Mouse (Mus musculus): Measurements from ENCODE around the gene Ghrh.
A peak's percentile ranks its signal among the peaks of the same experiment; 100 is the strongest.

Gene Ghrh

DNA sequence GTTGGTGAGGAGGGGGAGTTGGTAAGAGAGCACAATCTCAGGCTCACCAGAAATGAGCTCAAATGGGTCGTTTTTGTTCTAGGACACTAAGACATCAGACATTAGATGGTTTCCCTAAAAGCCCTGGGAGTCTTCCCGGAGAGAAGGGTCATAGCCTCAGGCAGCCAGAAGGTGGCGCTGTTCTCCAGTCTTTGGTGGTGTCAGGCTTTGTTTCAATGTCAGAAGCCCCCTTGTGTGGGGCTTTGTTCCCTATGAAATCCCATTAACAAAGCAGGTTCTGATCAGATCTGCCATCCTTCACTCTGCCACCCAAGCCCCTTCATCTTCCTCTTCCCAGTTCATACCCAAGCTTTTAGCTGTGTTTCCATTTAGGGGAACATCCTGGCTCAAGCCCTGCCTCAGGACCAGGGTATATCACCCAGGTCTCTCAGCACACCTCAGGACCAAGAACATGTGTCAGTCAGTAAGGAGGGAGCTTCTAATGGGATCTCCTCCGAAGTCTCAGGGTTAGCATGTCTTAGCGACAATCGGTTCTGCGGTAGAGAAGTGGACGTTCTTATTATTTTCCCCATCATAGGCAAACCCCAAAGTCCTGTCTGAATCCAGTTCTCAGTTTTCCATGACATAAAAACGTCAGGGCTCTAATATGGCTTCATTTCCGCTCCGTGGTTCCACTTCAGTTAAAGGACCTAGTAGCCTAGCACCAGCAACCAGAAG lies 5.6 kb downstream of the Ghrh start:
- H3K36me3 ChIP-seq (ENCODE audit: insufficient read depth, low read length): no peaks in the 10 kb centered on the region
- no peak overlapping the region for H3K4me3 ChIP-seq (replicated peaks; ENCODE audit: low read length)
- peaks cover 10% of the 10 kb centered on the region; the same call in 1 of the 2 replicates for H3K27me3 ChIP-seq (ENCODE audit: insufficient read depth, low read length)
- no peaks in the 10 kb centered on the region for H3K9me3 ChIP-seq (ENCODE audit: low read length)
- TF ChIP-seq POU5F1 (IDR thresholded peaks at IDR 0.05; ENCODE audit: borderline replicate concordance, low read length): no peak
- peak; percentile 96 for TF ChIP-seq CTCF (conservative IDR thresholded peaks at IDR 0.05; ENCODE audit: low read length)
- H3K4me1 ChIP-seq (replicated peaks; ENCODE audit: low read depth, low read length): peaks cover 59% of the 10 kb centered on the region

DNA sequence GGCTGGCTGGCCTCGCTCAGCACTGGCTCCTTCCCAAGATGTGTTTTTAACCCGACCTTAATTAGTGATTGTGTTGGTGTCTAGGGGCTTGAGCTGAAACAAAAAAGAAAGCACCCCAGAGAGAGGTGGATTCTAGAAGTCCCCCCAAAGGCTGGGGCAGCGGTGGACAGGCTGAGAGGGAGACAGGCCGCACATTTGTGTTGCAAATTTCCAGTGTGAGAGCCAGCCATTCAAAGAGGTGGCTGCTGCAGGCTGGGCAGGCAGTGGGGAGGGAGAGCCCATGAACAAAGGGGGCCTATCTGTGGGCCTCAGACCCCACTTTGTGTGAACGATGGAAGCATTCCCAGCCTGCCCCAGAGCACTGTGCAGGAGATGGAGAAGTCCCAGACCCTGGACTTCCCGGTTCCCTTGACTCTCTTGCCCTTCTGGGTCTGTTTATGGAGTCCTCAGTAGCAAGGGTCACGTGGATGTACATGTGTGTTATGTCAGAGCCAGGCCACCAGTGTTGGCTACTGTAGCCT lies 7.0 kb downstream of the Ghrh start:
- no peak for TF ChIP-seq CTCF (conservative IDR thresholded peaks at IDR 0.05; ENCODE audit: low read length)
- Histone ChIP-seq H3K27me3 (ENCODE audit: insufficient read depth, low read length) (peaks cover 13% of the 10 kb centered on the region), H3K4me1 (replicated peaks; ENCODE audit: low read depth, low read length) (peaks cover 66% of the 10 kb centered on the region), H3K4me3 (replicated peaks; ENCODE audit: low read length) (peak overlapping the region; percentile 32; the same call in 1 of the 2 replicates), H3K36me3 (ENCODE audit: insufficient read depth, low read length) (no peaks in the 10 kb centered on the region), H3K9me3 (ENCODE audit: low read length) (no peaks in the 10 kb centered on the region)

DNA sequence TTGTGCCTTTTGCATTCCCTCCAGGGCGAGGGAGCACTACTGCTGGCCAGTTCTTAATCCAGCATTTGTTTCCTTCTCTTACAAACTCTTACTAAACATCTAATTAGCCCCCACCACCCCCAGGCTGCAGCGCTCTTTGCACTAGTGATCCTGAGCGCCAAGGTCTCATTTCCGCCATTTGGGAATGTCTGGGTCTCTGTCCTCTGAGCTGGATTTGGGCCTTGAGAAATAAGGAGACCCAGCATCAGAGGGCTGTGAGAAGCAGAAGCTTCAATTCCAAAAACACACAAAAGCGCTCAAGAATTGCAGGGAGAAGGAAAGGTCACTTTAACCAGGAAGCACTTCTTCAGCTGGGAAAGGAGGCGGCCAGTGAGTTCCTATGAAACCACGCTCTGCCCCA lies 7.8 kb downstream of the Ghrh start:
- Histone ChIP-seq H3K4me1 (replicated peaks; ENCODE audit: low read depth, low read length) (peaks cover 64% of the 10 kb centered on the region), H3K36me3 (ENCODE audit: insufficient read depth, low read length) (no peaks in the 10 kb centered on the region), H3K4me3 (replicated peaks; ENCODE audit: low read length) (no peak overlapping the region), H3K27me3 (ENCODE audit: insufficient read depth, low read length) (peaks cover 19% of the 10 kb centered on the region), H3K9me3 (ENCODE audit: low read length) (no peaks in the 10 kb centered on the region)
- no peak for TF ChIP-seq POU5F1 (IDR thresholded peaks at IDR 0.05; ENCODE audit: borderline replicate concordance, low read length)
- TF ChIP-seq NANOG (IDR thresholded peaks at IDR 0.05; ENCODE audit: borderline replicate concordance, low read length): no peak
- TF ChIP-seq CTCF (conservative IDR thresholded peaks at IDR 0.05; ENCODE audit: low read length): no peak

DNA sequence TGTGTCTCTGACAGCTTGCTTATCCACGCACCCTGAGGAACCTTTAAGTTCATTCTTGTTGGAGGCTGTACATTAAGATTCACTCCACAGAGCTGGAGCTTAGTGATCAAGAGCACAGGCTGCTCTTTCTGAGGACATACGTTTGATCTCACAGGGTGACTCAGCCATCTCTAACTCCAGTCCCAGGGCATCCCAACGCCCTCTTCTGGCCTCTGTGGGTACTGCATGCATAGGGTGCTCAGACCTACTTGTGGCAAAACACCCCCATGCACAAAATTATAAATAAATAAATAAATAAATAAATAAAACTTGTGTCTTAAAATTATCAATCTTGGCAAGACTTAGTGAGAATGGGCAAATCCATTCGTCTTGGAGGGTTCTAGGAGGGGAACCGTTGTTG lies 8.6 kb downstream of the Ghrh start:
- TF ChIP-seq NANOG (IDR thresholded peaks at IDR 0.05; ENCODE audit: borderline replicate concordance, low read length) (no peak), CTCF (conservative IDR thresholded peaks at IDR 0.05; ENCODE audit: low read length) (peak; percentile 77)
- Histone ChIP-seq H3K36me3 (ENCODE audit: insufficient read depth, low read length) (no peaks in the 10 kb centered on the region), H3K4me3 (replicated peaks; ENCODE audit: low read length) (no peak overlapping the region), H3K27me3 (ENCODE audit: insufficient read depth, low read length) (peaks cover 26% of the 10 kb centered on the region), H3K9me3 (ENCODE audit: low read length) (no peaks in the 10 kb centered on the region), H3K4me1 (replicated peaks; ENCODE audit: low read depth, low read length) (peaks cover 57% of the 10 kb centered on the region)

DNA sequence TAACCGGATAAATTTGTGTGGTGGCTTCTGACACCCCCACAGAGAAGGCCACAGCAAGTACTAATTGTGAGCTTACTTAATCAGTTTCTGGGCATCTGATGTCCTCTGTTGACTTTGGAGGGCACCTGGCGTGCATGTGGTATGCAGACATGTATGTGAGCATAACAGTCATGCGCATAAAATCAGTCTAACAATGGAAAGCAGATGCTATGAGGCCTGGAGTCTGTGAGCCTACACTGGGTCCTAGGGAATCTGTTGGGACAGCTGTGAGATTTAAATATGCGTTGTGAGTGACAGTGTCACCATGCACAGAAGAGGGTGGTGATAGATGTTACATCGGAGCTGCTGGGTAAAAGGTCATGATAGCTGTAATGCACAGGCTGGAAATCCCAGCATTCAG lies 15.2 kb downstream of the Ghrh start:
- Histone ChIP-seq H3K9me3 (ENCODE audit: low read length) (no peaks in the 10 kb centered on the region), H3K27me3 (ENCODE audit: insufficient read depth, low read length) (peaks cover 26% of the 10 kb centered on the region), H3K36me3 (ENCODE audit: insufficient read depth, low read length) (peaks cover 10% of the 10 kb centered on the region), H3K4me1 (replicated peaks; ENCODE audit: low read depth, low read length) (peaks cover 56% of the 10 kb centered on the region), H3K4me3 (replicated peaks; ENCODE audit: low read length) (no peak overlapping the region)
- TF ChIP-seq CTCF (conservative IDR thresholded peaks at IDR 0.05; ENCODE audit: low read length) (no peak), POU5F1 (IDR thresholded peaks at IDR 0.05; ENCODE audit: borderline replicate concordance, low read length) (no peak), NANOG (IDR thresholded peaks at IDR 0.05; ENCODE audit: borderline replicate concordance, low read length) (no peak)

DNA sequence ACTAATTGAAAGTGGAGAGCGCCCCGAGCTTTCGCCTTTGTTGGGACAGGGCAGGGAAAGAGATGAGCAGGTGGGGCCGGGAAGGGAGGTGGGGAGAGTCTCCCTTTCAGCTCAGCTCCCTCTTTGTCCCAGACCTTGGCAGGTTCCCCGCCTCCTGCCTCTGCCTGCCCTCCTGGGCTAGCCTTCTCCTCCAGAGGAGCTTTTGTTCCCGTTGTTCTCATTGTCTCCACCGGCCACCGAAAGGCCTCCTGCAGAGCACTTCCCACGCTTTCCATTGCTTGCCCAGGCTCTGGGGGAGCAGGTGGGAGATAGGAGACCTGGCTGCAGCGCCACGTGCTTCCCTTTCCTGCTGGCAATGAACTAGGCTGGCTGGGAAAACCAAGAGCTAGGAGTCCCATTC lies 18.7 kb downstream of the Ghrh start:
- Histone ChIP-seq H3K9me3 (ENCODE audit: low read length) (peaks cover 12% of the 10 kb centered on the region), H3K4me1 (replicated peaks; ENCODE audit: low read depth, low read length) (peaks cover 53% of the 10 kb centered on the region), H3K36me3 (ENCODE audit: insufficient read depth, low read length) (peaks cover 45% of the 10 kb centered on the region), H3K27me3 (ENCODE audit: insufficient read depth, low read length) (peaks cover 4% of the 10 kb centered on the region; the same call in 1 of the 2 replicates), H3K4me3 (replicated peaks; ENCODE audit: low read length) (peak overlapping the region; percentile 56)
- TF ChIP-seq POU5F1 (IDR thresholded peaks at IDR 0.05; ENCODE audit: borderline replicate concordance, low read length) (no peak), NANOG (IDR thresholded peaks at IDR 0.05; ENCODE audit: borderline replicate concordance, low read length) (no peak; the same call in 1 of the 2 replicates), CTCF (conservative IDR thresholded peaks at IDR 0.05; ENCODE audit: low read length) (no peak)

DNA sequence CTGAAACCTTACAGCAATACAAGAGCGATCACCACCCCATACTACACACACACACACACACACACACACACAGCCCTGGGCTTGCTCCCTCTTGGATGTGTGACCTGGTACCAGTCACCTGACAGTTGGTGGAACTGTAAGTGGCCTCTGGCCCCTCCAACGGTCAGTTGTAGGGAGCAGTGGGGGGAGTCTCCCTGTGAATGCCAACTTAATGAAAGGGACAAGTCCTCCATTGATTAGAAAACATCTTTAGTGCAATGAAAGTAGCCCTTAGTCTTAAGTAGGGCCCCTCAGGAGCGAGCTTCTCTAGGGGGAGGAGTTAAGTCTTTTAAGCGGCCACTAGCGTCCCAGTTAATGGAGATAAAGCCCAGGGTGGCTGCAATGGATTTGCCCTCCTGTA lies 19.2 kb downstream of the Ghrh start:
- Histone ChIP-seq H3K9me3 (ENCODE audit: low read length) (peaks cover 17% of the 10 kb centered on the region), H3K36me3 (ENCODE audit: insufficient read depth, low read length) (peaks cover 49% of the 10 kb centered on the region), H3K27me3 (ENCODE audit: insufficient read depth, low read length) (0 out of 2 replicates have a peak, but pooled peaks cover under 1% of the 10 kb centered on the region), H3K4me3 (replicated peaks; ENCODE audit: low read length) (peak overlapping the region; percentile 56), H3K4me1 (replicated peaks; ENCODE audit: low read depth, low read length) (peaks cover 53% of the 10 kb centered on the region)
- TF ChIP-seq NANOG (IDR thresholded peaks at IDR 0.05; ENCODE audit: borderline replicate concordance, low read length): no peak

DNA sequence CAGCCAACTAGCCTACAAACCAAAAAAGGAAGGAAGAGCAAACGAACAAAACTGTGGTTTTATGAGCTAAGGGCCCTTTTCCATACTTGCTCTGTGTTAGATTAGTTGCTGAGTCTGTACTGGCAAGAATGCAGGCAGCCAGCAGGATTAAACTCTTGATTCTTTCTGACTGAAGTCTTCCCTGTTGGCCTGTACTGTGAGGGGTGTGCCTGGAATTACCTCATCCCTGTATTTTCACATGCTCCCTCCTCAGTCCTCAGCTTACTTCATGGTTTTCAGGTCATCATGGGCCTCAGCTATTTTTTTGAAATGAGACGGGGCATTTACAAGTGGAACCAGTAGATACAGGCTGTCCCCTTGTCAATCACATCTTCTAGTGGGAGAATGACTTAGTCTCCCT lies 22.1 kb downstream of the Ghrh start:
- Histone ChIP-seq H3K4me3 (replicated peaks; ENCODE audit: low read length) (no peak overlapping the region), H3K4me1 (replicated peaks; ENCODE audit: low read depth, low read length) (peaks cover 40% of the 10 kb centered on the region), H3K9me3 (ENCODE audit: low read length) (peaks cover 19% of the 10 kb centered on the region), H3K27me3 (ENCODE audit: insufficient read depth, low read length) (no peaks in the 10 kb centered on the region), H3K36me3 (ENCODE audit: insufficient read depth, low read length) (peaks cover 78% of the 10 kb centered on the region)
- TF ChIP-seq POU5F1 (IDR thresholded peaks at IDR 0.05; ENCODE audit: borderline replicate concordance, low read length) (no peak), NANOG (IDR thresholded peaks at IDR 0.05; ENCODE audit: borderline replicate concordance, low read length) (no peak), CTCF (conservative IDR thresholded peaks at IDR 0.05; ENCODE audit: low read length) (no peak)
